Mouse (Mus musculus) stomach, embryonic 14.5 days (tissue): ENCODE results near the gene Nup85. TPM values are rescaled to one million over a fixed set of nuclear protein-coding genes. Genes with fewer than 3 reads are reported as not detected.
A peak's percentile ranks its signal among the peaks of the same experiment; 100 is the strongest.
"Not testable (repeated sequence)": the region's sequence is repeated elsewhere in the genome, so short reads cannot be mapped to it uniquely, and the experiment has no call there.

ENCODE experiments used
- ATAC-seq: fragments of 200-750 bp; cut with Nextera tagmentation; 2 replicates; pipeline ENCODE4 v1.8.0; 2017; ENCODE audit warnings: low read depth, moderate TSS enrichment; ENCODE audit not compliant: insufficient number of reproducible peaks, insufficient read depth, low FRiP score
- H3K27ac ChIP-seq: fragments of 300-500 bp; sonication (generic); 2 replicates; pipeline ENCODE4 v1.5.1; 2014; ENCODE audit warnings: mild to moderate bottlenecking, low read length, moderate library complexity, mixed read lengths
- H3K27me3 ChIP-seq: fragments of 300-500 bp; sonication (generic); 2 replicates; pipeline ENCODE4 v1.6.1; 2014; ENCODE audit warnings: low read length, control low read depth, mixed read lengths; ENCODE audit not compliant: control insufficient read depth, insufficient read depth
- H3K36me3 ChIP-seq: fragments of 300-500 bp; sonication (generic); 2 replicates; pipeline ENCODE4 v1.6.1; 2014; ENCODE audit warnings: mild to moderate bottlenecking, control low read depth, low read length, moderate library complexity, mixed read lengths; ENCODE audit not compliant: control insufficient read depth, insufficient read depth
- H3K4me1 ChIP-seq: fragments of 300-500 bp; sonication (generic); 2 replicates; pipeline ENCODE4 v1.6.1; 2014; ENCODE audit warnings: low read length, control low read depth, mixed read lengths; ENCODE audit not compliant: control insufficient read depth, insufficient read depth
- H3K4me2 ChIP-seq: fragments of 300-500 bp; sonication (generic); replicated peaks from 2 replicates; pipeline ENCODE4 v1.6.1; 2014; ENCODE audit warnings: low read depth, low read length, control low read depth
- H3K4me3 ChIP-seq: fragments of 300-500 bp; sonication (generic); 2 replicates; pipeline ENCODE4 v1.5.1; 2014; ENCODE audit warnings: low read depth, low read length, control low read depth
- H3K9ac ChIP-seq: fragments of 300-500 bp; sonication (generic); replicated peaks from 2 replicates; pipeline ENCODE4 v1.6.1; 2014; ENCODE audit warnings: low read depth, mild to moderate bottlenecking, control low read depth, low read length, moderate library complexity, mixed read lengths
- H3K9me3 ChIP-seq: fragments of 300-500 bp; sonication (generic); 2 replicates; pipeline ENCODE4 v1.6.1; 2016; ENCODE audit warnings: low read depth, low read length, control low read depth; ENCODE audit not compliant: control insufficient read depth
- WGBS: fragments of 180-500 bp; shearing (Covaris S2); extraction: QIAGEN DNeasy Blood & Tissue Kit; methylation state at CpG from one replicate; pipeline ENCODE4 v1.1.7; 2014; 5-methylcytosine and 5-hydroxymethylcytosine counted together
- polyA plus RNA-seq: library from polyadenylated mRNA; unstranded; fragments of >200 nt; fragmentation: Nextera tagmentation; extraction: Ambion mirVana; gene quantifications from 2 replicates; pipeline ENCODE4 v1.2.1, GENCODE M21; 2014

Gene Nup85
- polyA plus RNA-seq, 1 experiment from 2014 or later, result 162 TPM

- Histone ChIP-seq H3K4me3 (no peak overlapping the region), H3K27me3 (no peaks in the 10 kb centered on the region), H3K36me3 (peaks cover 36% of the 10 kb centered on the region), H3K9me3 (no peaks in the 10 kb centered on the region), H3K27ac (no peak overlapping the region), H3K4me1 (no peaks in the 10 kb centered on the region), H3K9ac (no peak overlapping the region), H3K4me2 (no peak overlapping the region)
- no peak for ATAC-seq
- 69% methylated on average over 2 of the region's 2 CpGs for WGBS
Observed at GRCm38 (mm10) chr11:115522703-115523102, 41.5 kb upstream of the Nup85 start.

GRCm38 (mm10) chr11:115526446-115526845 is 37.8 kb upstream of the Nup85 start:
- not testable (repeated sequence) for H3K4me3 ChIP-seq, H3K27me3 ChIP-seq, H3K9ac ChIP-seq, H3K9me3 ChIP-seq, H3K4me2 ChIP-seq, H3K4me1 ChIP-seq, H3K27ac ChIP-seq, ATAC-seq
- H3K36me3 ChIP-seq, result peaks cover 62% of the 10 kb centered on the region
- 77% methylated on average over 3 of the region's 3 CpGs for WGBS

- Histone ChIP-seq H3K9ac (peak overlapping the region; percentile 93), H3K27me3 (no peaks in the 10 kb centered on the region), H3K36me3 (peaks cover 30% of the 10 kb centered on the region), H3K4me3 (peak overlapping the region; percentile 95), H3K9me3 (no peaks in the 10 kb centered on the region), H3K4me2 (peak overlapping the region; percentile 67), H3K4me1 (peaks cover 10% of the 10 kb centered on the region; the same call in 1 of the 2 replicates), H3K27ac (peak overlapping the region; percentile 99)
- WGBS, result 2% methylated on average over 11 of the region's 11 CpGs
- ATAC-seq, result no peak
Observed at GRCm38 (mm10) chr11:115534759-115535371, 29.4 kb upstream of the Nup85 start.

GRCm38 (mm10) chr11:115535401-115536037 is 28.7 kb upstream of the Nup85 start:
- H3K9me3 ChIP-seq, result no peaks in the 10 kb centered on the region
- peak overlapping the region; percentile 99 for H3K27ac ChIP-seq
- peak overlapping the region; percentile 93 for H3K9ac ChIP-seq
- H3K4me2 ChIP-seq, result peak overlapping the region; percentile 67
- WGBS, result under 1% methylated on average over 66 of the region's 84 CpGs
- ATAC-seq, result peak; percentile 70
- H3K4me3 ChIP-seq, result peak overlapping the region; percentile 95
- H3K27me3 ChIP-seq, result no peaks in the 10 kb centered on the region
- peaks cover 24% of the 10 kb centered on the region for H3K36me3 ChIP-seq
- H3K4me1 ChIP-seq, result peaks cover 10% of the 10 kb centered on the region; the same call in 1 of the 2 replicates

GRCm38 (mm10) chr11:115536038-115536681 is 28.1 kb upstream of the Nup85 start, which contains the start of gene Sumo2:
Gene Sumo2 (minus strand): TSS chr11:115536276.
- H3K4me2 ChIP-seq, result peak within 1 kb of the TSS; percentile 67
- no peaks in the 10 kb centered on the region for H3K9me3 ChIP-seq
- H3K4me1 ChIP-seq, result peaks cover 10% of the 10 kb centered on the region; the same call in 1 of the 2 replicates
- H3K27me3 ChIP-seq, result no peaks in the 10 kb centered on the region
- H3K9ac ChIP-seq, result peak within 1 kb of the TSS; percentile 93
- WGBS, result 1% methylated on average over 47 of the region's 70 CpGs
- ATAC-seq, result peak; percentile 92
- H3K4me3 ChIP-seq, result peak within 1 kb of the TSS; percentile 95
- peaks cover 24% of the 10 kb centered on the region for H3K36me3 ChIP-seq
- peak within 1 kb of the TSS; percentile 99 for H3K27ac ChIP-seq

GRCm38 (mm10) chr11:115536856-115537568 is 27.2 kb upstream of the Nup85 start:
- H3K4me3 ChIP-seq, result peak overlapping the region; percentile 95; the same call in 1 of the 2 replicates
- H3K27ac ChIP-seq, result peak overlapping the region; percentile 99
- H3K9ac ChIP-seq, result no peak overlapping the region
- 77% methylated on average over 10 of the region's 10 CpGs for whole genome bisulfite sequencing
- peaks cover 16% of the 10 kb centered on the region for H3K36me3 ChIP-seq
- peaks cover 10% of the 10 kb centered on the region; the same call in 1 of the 2 replicates for H3K4me1 ChIP-seq
- peak overlapping the region; percentile 34; the same call in 1 of the 2 replicates for H3K4me2 ChIP-seq
- H3K9me3 ChIP-seq, result no peaks in the 10 kb centered on the region
- H3K27me3 ChIP-seq, result no peaks in the 10 kb centered on the region
- no peak for ATAC-seq

- H3K27ac ChIP-seq, result no peak overlapping the region
- peaks cover 7% of the 10 kb centered on the region for H3K36me3 ChIP-seq
- H3K4me1 ChIP-seq, result peaks cover 10% of the 10 kb centered on the region; the same call in 1 of the 2 replicates
- 56% methylated on average over 2 of the region's 2 CpGs for WGBS
- H3K9me3 ChIP-seq, result no peaks in the 10 kb centered on the region
- no peak overlapping the region for H3K9ac ChIP-seq
- ATAC-seq, result no peak
- H3K4me3 ChIP-seq, result no peak overlapping the region
- H3K4me2 ChIP-seq, result no peak overlapping the region
- H3K27me3 ChIP-seq, result no peaks in the 10 kb centered on the region
Observed at GRCm38 (mm10) chr11:115538045-115538444, 26.2 kb upstream of the Nup85 start.

- ATAC-seq, result no peak
- H3K4me1 ChIP-seq, result no peaks in the 10 kb centered on the region
- H3K36me3 ChIP-seq, result no peaks in the 10 kb centered on the region
- no peak overlapping the region for H3K4me3 ChIP-seq
- no peaks in the 10 kb centered on the region for H3K9me3 ChIP-seq
- H3K27ac ChIP-seq, result no peak overlapping the region
- no peaks in the 10 kb centered on the region for H3K27me3 ChIP-seq
- H3K9ac ChIP-seq, result no peak overlapping the region
- no peak overlapping the region for H3K4me2 ChIP-seq
- WGBS, result 63% methylated on average over 4 of the region's 4 CpGs
Observed at GRCm38 (mm10) chr11:115543571-115543970, 20.7 kb upstream of the Nup85 start.
